Mouse (Mus musculus) MEL (cell line): ENCODE results near the gene Vgf. TPM values are rescaled to one million over a fixed set of nuclear protein-coding genes. Genes with fewer than 3 reads are reported as not detected.

Experiments used
- DNase-seq: peaks from one replicate; pipeline ENCODE4 v3.0.0; 2011; ENCODE audit warnings: low read depth, low spot score
- H3K27ac ChIP-seq: 2 replicates; pipeline ENCODE4 v1.5.1; 2012; ENCODE audit warnings: low read depth, mild to moderate bottlenecking, control low read depth, low read length, moderate library complexity; ENCODE audit not compliant: control insufficient read depth
- H3K27me3 ChIP-seq, 2 experiments: fragments of 150-350 bp in 1 of 2; sonication (generic) in 1 of 2; 2 replicates each; pipeline ENCODE4 v1.6.1; 2012; ENCODE audit warnings: low read length in 2 of 2, mild to moderate bottlenecking in 2 of 2, improper control_type of control experiment in 1 of 2, moderate library complexity in 1 of 2; ENCODE audit not compliant: insufficient read depth in 2 of 2, control insufficient read depth in 1 of 2
- H3K36me3 ChIP-seq, 2 experiments: 2 replicates each; pipeline ENCODE4 v1.6.1; 2012 to 2014; ENCODE audit warnings: low read length in 2 of 2, improper control_type of control experiment in 1 of 2, inconsistent platforms in 1 of 2, mild to moderate bottlenecking in 1 of 2; ENCODE audit not compliant: insufficient read depth in 2 of 2, control insufficient read depth in 1 of 2
- H3K4me1 ChIP-seq, 2 experiments: fragments of 150-350 bp in 1 of 2; sonication (generic) in 1 of 2; 2 replicates each; pipeline ENCODE4 v1.6.1; 2012; ENCODE audit warnings: low read length in 2 of 2, improper control_type of control experiment in 1 of 2, mild to moderate bottlenecking in 1 of 2; ENCODE audit not compliant: insufficient read depth in 2 of 2, control insufficient read depth in 1 of 2
- H3K4me3 ChIP-seq, 2 experiments: fragments of 150-350 bp in 1 of 2; sonication (generic) in 1 of 2; 2 replicates each; pipeline ENCODE4 v1.5.1; 2012; ENCODE audit warnings: low read depth in 2 of 2, low read length in 2 of 2, mild to moderate bottlenecking in 2 of 2, moderate library complexity in 2 of 2, control low read depth in 1 of 2, improper control_type of control experiment in 1 of 2; ENCODE audit not compliant: control insufficient read depth in 1 of 2, insufficient read depth in 1 of 2
- H3K79me2 ChIP-seq: 2 replicates; pipeline ENCODE4 v1.6.1; 2012; ENCODE audit warnings: mild to moderate bottlenecking, low read length, moderate library complexity; ENCODE audit not compliant: control insufficient read depth, poor library complexity, insufficient read depth
- H3K9ac ChIP-seq: 2 replicates; pipeline ENCODE4 v1.6.1; 2012; ENCODE audit warnings: low read depth, mild to moderate bottlenecking, control low read depth, low read length, moderate library complexity; ENCODE audit not compliant: control insufficient read depth, poor library complexity, severe bottlenecking
- H3K9me3 ChIP-seq: fragments of 150-350 bp; sonication (generic); replicated peaks from 2 replicates; pipeline ENCODE4 v1.6.1; 2012; ENCODE audit warnings: mild to moderate bottlenecking, low read length, improper control_type of control experiment, moderate library complexity; ENCODE audit not compliant: insufficient read depth
- CTCF ChIP-seq, 3 experiments: IDR thresholded peaks in 2 of 3; conservative IDR thresholded peaks in 1 of 3; 2 replicates each; pipeline ENCODE4 v1.5.1; 2011 to 2012; ENCODE audit warnings: low read length in 3 of 3, low read depth in 2 of 3, mild to moderate bottlenecking in 2 of 3, improper control_type of control experiment in 1 of 3, inconsistent platforms in 1 of 3, mixed read lengths in 1 of 3, moderate library complexity in 1 of 3; ENCODE audit not compliant: control insufficient read depth in 1 of 3, insufficient read depth in 1 of 3, poor library complexity in 1 of 3, severe bottlenecking in 1 of 3
- E2F4 ChIP-seq: IDR thresholded peaks from 2 replicates; pipeline ENCODE4 v1.6.1; 2011; ENCODE audit warnings: low read depth, low read length, improper control_type of control experiment, borderline replicate concordance
- ELF1 ChIP-seq: IDR thresholded peaks from 2 replicates; pipeline ENCODE4 v1.6.1; 2014; ENCODE audit warnings: low read depth, mild to moderate bottlenecking, inconsistent platforms, low read length, improper control_type of control experiment, moderate library complexity
- GABPA ChIP-seq: IDR thresholded peaks from 2 replicates; pipeline ENCODE4 v1.6.1; 2012; ENCODE audit warnings: low read depth, mild to moderate bottlenecking, inconsistent platforms, low read length, improper control_type of control experiment, moderate library complexity
- HCFC1 ChIP-seq: IDR thresholded peaks from 2 replicates; pipeline ENCODE4 v1.6.1; 2012; ENCODE audit warnings: low read depth, mild to moderate bottlenecking, inconsistent platforms, low read length, improper control_type of control experiment, moderate library complexity
- KAT2A ChIP-seq: conservative IDR thresholded peaks from 2 replicates; pipeline ENCODE4 v1.6.1; 2012; ENCODE audit warnings: low read depth, low read length, improper control_type of control experiment, inconsistent platforms
- MAFK ChIP-seq: IDR thresholded peaks from 2 replicates; pipeline ENCODE4 v1.6.1; 2011; ENCODE audit warnings: low read depth, mild to moderate bottlenecking, low read length, improper control_type of control experiment, borderline replicate concordance
- MEF2A ChIP-seq: IDR thresholded peaks from 2 replicates; pipeline ENCODE4 v1.6.1; 2014; ENCODE audit warnings: low read depth, mild to moderate bottlenecking, inconsistent platforms, low read length, improper control_type of control experiment; ENCODE audit not compliant: poor library complexity, insufficient replicate concordance, severe bottlenecking; ENCODE audit errors: extremely low read depth
- MYB ChIP-seq: IDR thresholded peaks from 2 replicates; pipeline ENCODE4 v1.6.1; 2011; ENCODE audit warnings: mild to moderate bottlenecking, low read depth, low read length, improper control_type of control experiment
- NELFE ChIP-seq: IDR thresholded peaks from 2 replicates; pipeline ENCODE4 v1.6.1; 2011; ENCODE audit warnings: low read depth, low read length, improper control_type of control experiment
- NRF1 ChIP-seq: IDR thresholded peaks from 2 replicates; pipeline ENCODE4 v1.6.1; 2014; ENCODE audit warnings: low read depth, mild to moderate bottlenecking, inconsistent platforms, low read length, improper control_type of control experiment, moderate library complexity; ENCODE audit not compliant: poor library complexity, insufficient read depth, severe bottlenecking
- POLR2AphosphoS5 ChIP-seq: IDR thresholded peaks from 2 replicates; pipeline ENCODE4 v1.6.1; 2012; ENCODE audit warnings: low read depth, borderline replicate concordance, mild to moderate bottlenecking, inconsistent platforms, low read length, moderate library complexity, mixed read lengths
- RAD21 ChIP-seq: IDR thresholded peaks from 2 replicates; pipeline ENCODE4 v1.6.1; 2011; ENCODE audit warnings: mild to moderate bottlenecking, low read depth, low read length, improper control_type of control experiment
- SMC3 ChIP-seq: IDR thresholded peaks from 2 replicates; pipeline ENCODE4 v1.6.1; 2011; ENCODE audit warnings: low read depth, low read length, improper control_type of control experiment
- TAL1 ChIP-seq: IDR thresholded peaks from 2 replicates; pipeline ENCODE4 v1.6.1; 2012; ENCODE audit warnings: mild to moderate bottlenecking, inconsistent platforms, low read length, moderate library complexity, mixed read lengths
- TCF12 ChIP-seq: IDR thresholded peaks from 2 replicates; pipeline ENCODE4 v1.6.1; 2014; ENCODE audit warnings: low read depth, mild to moderate bottlenecking, inconsistent platforms, low read length, improper control_type of control experiment, moderate library complexity
- USF1 ChIP-seq: IDR thresholded peaks from 2 replicates; pipeline ENCODE4 v1.6.1; 2014; ENCODE audit warnings: low read depth, mild to moderate bottlenecking, inconsistent platforms, low read length, improper control_type of control experiment, moderate library complexity
- ZC3H11A ChIP-seq: IDR thresholded peaks from 2 replicates; pipeline ENCODE4 v1.6.1; 2012; ENCODE audit warnings: low read depth, mild to moderate bottlenecking, inconsistent platforms, low read length, improper control_type of control experiment
- ZKSCAN1 ChIP-seq: IDR thresholded peaks from 2 replicates; pipeline ENCODE4 v1.6.1; 2012; ENCODE audit warnings: low read depth, mild to moderate bottlenecking, inconsistent platforms, low read length, improper control_type of control experiment, moderate library complexity
- ZMIZ1 ChIP-seq: IDR thresholded peaks from 2 replicates; pipeline ENCODE4 v1.6.1; 2012; ENCODE audit warnings: low read depth, mild to moderate bottlenecking, inconsistent platforms, low read length, improper control_type of control experiment, moderate library complexity
- ZNF384 ChIP-seq: IDR thresholded peaks from 2 replicates; pipeline ENCODE4 v1.6.1; 2012; ENCODE audit warnings: low read depth, mild to moderate bottlenecking, inconsistent platforms, low read length, improper control_type of control experiment
- polyA plus RNA-seq, 2 experiments: library from polyadenylated mRNA; stranded (reverse) in 1 of 2; unstranded in 1 of 2; fragments of >175 nt in 1 of 2; fragments of >200 nt in 1 of 2; gene quantifications; 2 replicates each; pipeline versions ENCODE4 v1.2.1 to v1.2.4; 2012; ENCODE audit warnings: low replicate concordance in 2 of 2, low read depth in 1 of 2; ENCODE audit not compliant: insufficient read length in 2 of 2, insufficient read depth in 1 of 2, missing spikeins in 1 of 2
- total RNA-seq: library from RNA; depleted of rRNA; stranded (reverse); fragments of 300-350 nt; gene quantifications from 2 replicates; pipeline ENCODE4 v1.2.3, GENCODE M21; 2012

Gene Vgf
- total and polyA plus RNA-seq, 3 experiments = 0.42 to 1.4 TPM; not detected in 1

DNA sequence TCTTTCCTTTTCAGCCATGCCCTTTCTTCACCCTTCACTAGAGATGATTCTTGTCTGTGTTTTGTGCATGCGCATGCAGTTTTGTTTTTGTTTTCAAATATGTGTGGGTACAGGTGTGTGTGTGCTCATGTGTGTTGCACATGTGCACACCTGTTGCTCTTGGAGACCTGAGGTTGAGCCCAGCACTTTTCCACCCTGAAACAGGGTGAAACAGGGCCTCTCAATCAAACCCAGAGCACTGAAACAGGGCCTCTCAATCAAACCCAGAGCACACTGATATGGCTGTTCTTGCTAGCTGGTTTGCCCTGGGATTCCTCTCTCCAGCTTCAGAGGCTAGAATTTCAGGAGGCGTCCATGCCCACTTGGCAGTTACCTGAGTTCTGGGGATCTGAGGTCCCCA, 25.6 kb upstream of the Vgf start:
- H3K27me3 ChIP-seq = peaks cover 0 to 2% of the 10 kb centered on the region in 2 experiments; a peak in 1 of 4 replicates
- TF ChIP-seq HCFC1 (peak; percentile 61), NELFE (0 out of 2 replicates have a peak, but pooled peaks have one; percentile 23), ZNF384 (no peak), GABPA (no peak)
- DNase-seq = no peak
- no peaks in the 10 kb centered on the region for H3K9me3 ChIP-seq
- peaks cover 0 to 2% of the 10 kb centered on the region in 2 experiments; a peak in 1 of 4 replicates for H3K4me1 ChIP-seq
- H3K9ac ChIP-seq = no peak overlapping the region
- no peaks in the 10 kb centered on the region for H3K36me3 ChIP-seq
- H3K27ac ChIP-seq = no peak overlapping the region
- no peaks in the 10 kb centered on the region for H3K79me2 ChIP-seq
- peak overlapping the region in 1 of 2 experiments; percentile 29; a peak in 1 of 4 replicates for H3K4me3 ChIP-seq

DNA sequence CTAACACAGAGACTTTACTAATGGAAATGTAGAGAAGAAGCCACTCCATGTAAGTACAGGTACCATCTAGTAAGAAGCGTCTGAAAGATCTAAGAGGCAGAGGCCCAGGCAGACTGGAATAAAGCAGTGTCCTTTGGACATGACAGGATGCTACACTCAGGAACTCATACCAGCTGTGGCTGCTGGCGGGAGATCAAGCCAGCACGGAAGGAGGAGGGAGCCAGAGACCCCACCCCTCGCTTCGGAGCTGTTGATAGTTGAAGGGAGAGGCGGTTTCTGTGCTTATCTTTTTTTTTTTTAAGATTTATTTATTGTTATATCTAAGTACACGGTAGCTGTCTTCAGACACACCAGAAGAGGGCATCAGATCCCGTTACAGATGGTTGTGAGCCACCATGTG, 18.9 kb upstream of the Vgf start:
- H3K79me2 ChIP-seq = no peaks in the 10 kb centered on the region
- no peak overlapping the region for H3K27ac ChIP-seq
- H3K27me3 ChIP-seq = peaks cover 4 to 5% of the 10 kb centered on the region in 2 experiments; a peak in 1 of 4 replicates

DNA sequence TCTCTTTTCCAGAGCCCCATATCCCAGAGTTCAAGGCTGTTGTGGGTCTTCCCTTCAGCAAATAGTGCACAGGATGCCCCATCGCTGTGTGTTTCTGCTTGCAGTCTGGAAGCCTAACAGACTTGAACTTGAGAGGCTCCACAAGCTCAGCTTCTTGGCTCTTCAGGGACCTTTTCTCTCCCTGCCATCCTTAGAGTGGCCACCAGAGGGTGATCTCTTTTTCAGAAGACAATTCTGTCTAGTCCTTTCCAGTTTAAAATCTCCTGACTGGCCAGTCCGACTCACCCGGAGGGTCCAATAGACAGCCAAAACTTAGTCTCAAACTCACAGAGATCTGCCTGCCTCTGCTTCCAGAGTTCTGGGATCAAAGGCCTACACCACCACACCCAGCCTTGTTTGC, 16.2 kb upstream of the Vgf start:
- Histone ChIP-seq H3K4me1 (no peaks in the 10 kb centered on the region), H3K4me3 (no peak overlapping the region)
- DNase-seq = peak; percentile 79
- no peak for TF ChIP-seq MAFK
- peak; percentile 85 for TF ChIP-seq SMC3
- TF ChIP-seq TCF12 = no peak
- no peak for TF ChIP-seq KAT2A
- TF ChIP-seq CTCF (IDR thresholded peaks at IDR 0.05 in 2 of 3, conservative IDR thresholded peaks at IDR 0.05 in 1 of 3; ENCODE audit: control insufficient read depth in 1 of 3, insufficient read depth in 1 of 3, low read depth in 2 of 3, low read length in 3 of 3, poor library complexity in 1 of 3, severe bottlenecking in 1 of 3) = peak; percentile 53 to 77 (median 75)
- TF ChIP-seq ELF1 = no peak
- peak; percentile 53 for TF ChIP-seq RAD21
- TF ChIP-seq ZC3H11A = peak; percentile 46
- TF ChIP-seq MYB = no peak
- no peak for TF ChIP-seq USF1
- TF ChIP-seq, all 39 proteins: peak for 4
- Histone ChIP-seq H3K36me3 (no peaks in the 10 kb centered on the region), H3K9me3 (no peaks in the 10 kb centered on the region), H3K27me3 (peaks cover 2 to 5% of the 10 kb centered on the region in 2 experiments; a peak in 1 of 4 replicates), H3K79me2 (no peaks in the 10 kb centered on the region), H3K9ac (no peak overlapping the region), H3K27ac (no peak overlapping the region)

More for the DNA sequence above, 18.9 kb upstream of the Vgf start:
- no peaks in the 10 kb centered on the region for H3K36me3 ChIP-seq
- TF ChIP-seq NELFE (no peak), RAD21 (no peak), MEF2A (no peak), ZKSCAN1 (no peak), E2F4 (no peak), USF1 (no peak), TAL1 (no peak), ZC3H11A (no peak), MAFK (no peak), GABPA (no peak), TCF12 (no peak), NRF1 (no peak), ZMIZ1 (no peak), POLR2AphosphoS5 (no peak)
- no peaks in the 10 kb centered on the region for H3K9me3 ChIP-seq
- no peak for DNase-seq
- no peaks in the 10 kb centered on the region for H3K4me1 ChIP-seq
- H3K4me3 ChIP-seq = no peak overlapping the region
- no peak overlapping the region for H3K9ac ChIP-seq
